Mouse (Mus musculus) forebrain, embryonic 16.5 days (tissue): ENCODE results near the gene Six1. TPM values are rescaled to one million over a fixed set of nuclear protein-coding genes. Genes with fewer than 3 reads are reported as not detected.
"Not testable (repeated sequence)": the region's sequence is repeated elsewhere in the genome, so short reads cannot be mapped to it uniquely, and the experiment has no call there.

Experiments used
- ATAC-seq: fragments of 200-750 bp; cut with Nextera tagmentation; 2 replicates; pipeline ENCODE4 v1.8.0; 2017; ENCODE audit warnings: mild to moderate bottlenecking, moderate library complexity
- H3K27ac ChIP-seq: fragments of 300-500 bp; sonication (generic); 2 replicates; pipeline ENCODE4 v1.5.1; 2014; ENCODE audit warnings: low read length, control low read depth
- H3K27me3 ChIP-seq: fragments of 300-500 bp; sonication (generic); replicated peaks from 2 replicates; pipeline ENCODE4 v1.6.1; 2014; ENCODE audit warnings: low read length; ENCODE audit not compliant: control insufficient read depth, insufficient read depth
- H3K36me3 ChIP-seq: fragments of 300-500 bp; sonication (generic); 2 replicates; pipeline ENCODE4 v1.6.1; 2014; ENCODE audit not compliant: control insufficient read depth, insufficient read depth
- H3K4me1 ChIP-seq: fragments of 300-500 bp; sonication (generic); replicated peaks from 2 replicates; pipeline ENCODE4 v1.6.1; 2014; ENCODE audit warnings: low read length; ENCODE audit not compliant: control insufficient read depth, insufficient read depth
- H3K4me2 ChIP-seq: fragments of 300-500 bp; sonication (generic); 2 replicates; pipeline ENCODE4 v1.6.1; 2014; ENCODE audit warnings: mild to moderate bottlenecking, low read length, control low read depth
- H3K4me3 ChIP-seq: fragments of 300-500 bp; sonication (generic); replicated peaks from 2 replicates; pipeline ENCODE4 v1.5.1; 2014; ENCODE audit warnings: mild to moderate bottlenecking, low read length, control low read depth
- H3K9ac ChIP-seq: fragments of 300-500 bp; sonication (generic); replicated peaks from 2 replicates; pipeline ENCODE4 v1.6.1; 2014; ENCODE audit warnings: low read depth, low read length, control low read depth
- H3K9me3 ChIP-seq: fragments of 300-500 bp; sonication (generic); 2 replicates; pipeline ENCODE4 v1.6.1; 2016; ENCODE audit warnings: low read length; ENCODE audit not compliant: control insufficient read depth
- WGBS: fragments of 180-500 bp; shearing (Covaris S2); extraction: QIAGEN DNeasy Blood & Tissue Kit; methylation state at CpG from one replicate; pipeline ENCODE4 v1.1.7; 2014; 5-methylcytosine and 5-hydroxymethylcytosine counted together
- polyA plus RNA-seq: library from polyadenylated mRNA; unstranded; fragments of >200 nt; fragmentation: Nextera tagmentation; extraction: Ambion mirVana; gene quantifications from 2 replicates; pipeline ENCODE4 v1.2.1, GENCODE M21; 2015

Gene Six1
- polyA plus RNA-seq, 1 experiment from 2014 or later: 0.46 TPM

DNA sequence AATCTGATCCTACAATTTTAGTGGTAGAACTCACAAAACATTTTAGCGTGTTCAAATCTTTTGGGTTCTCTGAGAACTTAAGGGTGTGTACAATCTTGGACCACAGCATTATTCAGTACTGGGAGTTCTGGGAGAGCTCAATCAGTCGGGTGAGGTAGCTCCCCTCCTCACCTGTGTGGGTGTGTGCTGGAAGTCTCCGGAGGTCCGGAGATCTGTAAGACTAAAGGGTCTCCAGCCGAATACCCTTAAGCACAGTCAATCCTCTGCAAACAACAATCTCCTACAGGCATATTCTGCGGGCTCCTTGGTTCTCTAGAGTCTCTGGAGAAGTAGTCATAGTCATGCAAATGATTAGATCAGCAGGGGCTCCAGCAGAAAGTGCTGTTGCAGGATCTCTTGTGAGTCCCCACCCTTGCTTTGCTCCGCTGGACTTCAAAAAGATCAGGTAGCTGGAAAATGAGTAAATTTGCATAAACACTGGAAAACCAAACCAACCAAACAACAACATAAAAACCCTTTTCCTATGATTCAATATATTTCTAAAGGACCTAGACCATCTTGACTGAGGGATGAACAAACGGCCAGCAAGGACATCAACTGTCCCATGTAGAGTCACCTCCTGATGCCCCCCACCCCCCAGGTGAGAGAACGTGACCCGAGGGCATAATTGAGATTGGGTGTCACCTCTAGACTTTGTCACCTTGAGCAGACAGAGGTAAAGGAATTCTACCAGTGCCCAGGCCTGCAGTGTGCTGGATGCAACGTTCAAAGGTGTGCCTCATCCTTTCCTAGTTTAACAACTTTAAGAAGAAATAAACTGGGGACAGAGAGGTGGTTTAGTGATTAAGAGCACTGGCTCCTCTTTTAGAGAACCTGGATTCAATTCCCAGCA is 32.3 kb upstream of the Six1 start:
- Histone ChIP-seq H3K4me2 (no peak overlapping the region), H3K4me3 (no peak overlapping the region), H3K36me3 (no peaks in the 10 kb centered on the region), H3K9ac (no peak overlapping the region), H3K9me3 (no peaks in the 10 kb centered on the region), H3K27ac (no peak overlapping the region), H3K4me1 (no peaks in the 10 kb centered on the region), H3K27me3 (no peaks in the 10 kb centered on the region)
- no peak for ATAC-seq
- 24% methylated on average over 11 of the region's 11 CpGs for WGBS

DNA sequence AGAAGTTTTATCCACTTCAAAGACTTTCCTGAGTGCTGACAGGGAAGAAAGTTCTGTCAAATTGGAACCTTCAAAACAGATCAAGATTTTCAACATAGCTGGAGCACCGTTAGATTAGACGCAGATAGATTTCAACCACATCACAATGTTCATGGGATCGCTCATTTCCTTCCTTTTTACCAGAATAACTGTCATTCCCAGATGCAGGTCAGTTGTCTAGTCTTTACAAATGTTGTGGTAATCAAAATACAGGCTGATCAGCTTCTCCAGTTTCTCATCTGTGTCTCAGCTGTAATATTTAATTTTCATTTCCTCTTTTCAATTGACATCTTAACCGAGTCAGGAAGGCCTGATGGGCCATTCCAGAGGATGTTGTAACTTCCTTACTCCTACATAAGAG is 30.1 kb upstream of the Six1 start:
- Histone ChIP-seq H3K4me1 (no peaks in the 10 kb centered on the region), H3K9ac (no peak overlapping the region), H3K4me3 (no peak overlapping the region), H3K27ac (no peak overlapping the region), H3K4me2 (no peak overlapping the region), H3K9me3 (no peaks in the 10 kb centered on the region), H3K36me3 (no peaks in the 10 kb centered on the region), H3K27me3 (no peaks in the 10 kb centered on the region)
- no peak for ATAC-seq
- WGBS: 90% methylated on average over 4 of the region's 4 CpGs

DNA sequence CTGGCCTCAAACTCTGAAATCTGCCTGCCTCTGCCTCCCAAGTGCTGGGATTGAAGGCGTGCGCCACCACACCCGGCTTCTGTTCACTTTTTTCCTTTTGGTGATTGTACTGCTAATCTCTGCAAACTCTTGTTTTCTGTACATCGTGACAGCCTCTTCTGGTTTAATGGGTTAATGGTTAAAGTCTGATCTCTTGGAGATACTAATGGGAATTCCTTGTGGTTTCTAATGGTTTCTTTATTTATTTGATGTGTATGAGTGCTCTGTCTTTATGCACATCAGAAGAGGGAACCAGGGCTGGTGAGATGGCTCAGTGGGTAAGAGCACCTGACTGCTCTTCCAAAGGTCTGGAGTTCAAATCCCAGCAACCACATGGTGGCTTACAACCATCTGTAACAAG is 28.1 kb upstream of the Six1 start:
- not testable (repeated sequence) for H3K4me3 ChIP-seq, H3K4me1 ChIP-seq, H3K9ac ChIP-seq, ATAC-seq, H3K27ac ChIP-seq, H3K4me2 ChIP-seq, H3K9me3 ChIP-seq, H3K27me3 ChIP-seq, H3K36me3 ChIP-seq
- WGBS: 92% methylated on average over 4 of the region's 4 CpGs

GRCm38 (mm10) chr12:73060805-73061410 is 7.2 kb upstream of the Six1 start:
- no peaks in the 10 kb centered on the region for H3K4me1 ChIP-seq
- H3K4me2 ChIP-seq: no peak overlapping the region
- ATAC-seq: no peak
- no peak overlapping the region for H3K9ac ChIP-seq
- H3K9me3 ChIP-seq: no peaks in the 10 kb centered on the region
- peaks cover 26% of the 10 kb centered on the region for H3K27me3 ChIP-seq
- H3K36me3 ChIP-seq: no peaks in the 10 kb centered on the region
- WGBS: 41% methylated on average over 9 of the region's 9 CpGs
- H3K4me3 ChIP-seq: no peak overlapping the region
- no peak overlapping the region for H3K27ac ChIP-seq

DNA sequence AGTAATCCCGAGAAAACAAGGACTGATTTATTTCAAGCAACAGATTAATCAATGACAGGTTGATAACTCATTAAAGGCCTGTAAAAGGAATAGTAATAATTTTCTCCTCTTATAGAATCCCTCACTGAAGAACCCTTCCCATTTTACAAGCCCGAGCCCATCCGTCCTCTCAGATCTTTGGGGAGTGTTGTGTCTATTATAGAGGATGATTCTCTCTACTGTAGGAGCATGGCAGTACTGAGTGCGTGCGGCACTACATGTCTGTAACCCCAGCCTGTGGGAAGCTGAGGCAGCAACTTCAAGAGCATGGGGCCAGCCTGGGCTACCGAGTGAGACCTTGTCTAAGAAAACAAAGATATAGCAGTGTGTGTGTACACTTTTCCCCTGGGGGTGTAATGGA is 3.8 kb upstream of the Six1 start:
- peaks cover 49% of the 10 kb centered on the region for H3K27me3 ChIP-seq
- H3K4me2 ChIP-seq: no peak overlapping the region
- no peak overlapping the region for H3K4me3 ChIP-seq
- no peak overlapping the region for H3K27ac ChIP-seq
- 89% methylated on average over 6 of the region's 6 CpGs for WGBS
- no peak overlapping the region for H3K9ac ChIP-seq
- no peaks in the 10 kb centered on the region for H3K36me3 ChIP-seq
- H3K4me1 ChIP-seq: peaks cover 6% of the 10 kb centered on the region; the same call in 1 of the 2 replicates
- ATAC-seq: no peak
- no peaks in the 10 kb centered on the region for H3K9me3 ChIP-seq

GRCm38 (mm10) chr12:73055451-73055850 is 1.8 kb upstream of the Six1 start:
- peaks cover 6% of the 10 kb centered on the region for H3K4me1 ChIP-seq
- H3K27ac ChIP-seq: no peak overlapping the region
- no peaks in the 10 kb centered on the region for H3K9me3 ChIP-seq
- H3K9ac ChIP-seq: no peak overlapping the region
- H3K4me3 ChIP-seq: no peak overlapping the region
- no peak for ATAC-seq
- WGBS: 16% methylated on average over 5 of the region's 5 CpGs
- no peak overlapping the region for H3K4me2 ChIP-seq
- no peaks in the 10 kb centered on the region for H3K36me3 ChIP-seq
- H3K27me3 ChIP-seq: peaks cover 64% of the 10 kb centered on the region

DNA sequence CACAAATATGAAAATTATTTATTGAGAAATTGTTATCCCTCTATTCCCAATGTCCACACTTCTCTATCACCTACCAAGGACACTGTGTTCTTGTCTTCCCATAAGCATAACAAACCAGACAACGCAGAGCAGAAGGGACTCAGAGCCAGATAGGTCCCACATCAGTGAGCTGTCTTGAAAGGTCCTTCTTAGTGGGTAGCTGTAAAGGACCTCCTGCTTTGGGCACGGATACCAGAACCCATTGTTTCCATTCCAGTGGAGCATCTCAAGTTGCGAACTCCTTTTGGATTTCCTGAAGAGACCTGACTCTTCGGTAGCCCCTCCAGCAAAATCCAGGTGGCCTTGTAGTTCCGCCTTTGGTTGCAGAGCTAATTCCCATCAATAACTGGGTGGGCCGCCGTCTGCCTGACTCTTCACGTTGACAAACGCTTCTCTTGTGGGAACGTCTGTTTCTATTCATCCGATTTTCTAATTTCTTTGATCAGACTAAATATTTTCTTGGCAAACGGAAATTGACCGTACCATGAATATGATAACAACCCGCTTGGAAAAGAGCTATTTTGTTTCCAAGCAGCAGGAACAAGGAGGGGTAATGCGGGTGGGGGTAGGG is 994 bp upstream of the Six1 start:
- 12% methylated on average over 15 of the region's 15 CpGs for WGBS
- Histone ChIP-seq H3K27ac (no peak overlapping the region), H3K4me3 (no peak overlapping the region), H3K4me1 (peaks cover 6% of the 10 kb centered on the region), H3K27me3 (peaks cover 69% of the 10 kb centered on the region), H3K4me2 (no peak overlapping the region), H3K9me3 (no peaks in the 10 kb centered on the region), H3K36me3 (no peaks in the 10 kb centered on the region), H3K9ac (no peak overlapping the region)
- no peak for ATAC-seq

DNA sequence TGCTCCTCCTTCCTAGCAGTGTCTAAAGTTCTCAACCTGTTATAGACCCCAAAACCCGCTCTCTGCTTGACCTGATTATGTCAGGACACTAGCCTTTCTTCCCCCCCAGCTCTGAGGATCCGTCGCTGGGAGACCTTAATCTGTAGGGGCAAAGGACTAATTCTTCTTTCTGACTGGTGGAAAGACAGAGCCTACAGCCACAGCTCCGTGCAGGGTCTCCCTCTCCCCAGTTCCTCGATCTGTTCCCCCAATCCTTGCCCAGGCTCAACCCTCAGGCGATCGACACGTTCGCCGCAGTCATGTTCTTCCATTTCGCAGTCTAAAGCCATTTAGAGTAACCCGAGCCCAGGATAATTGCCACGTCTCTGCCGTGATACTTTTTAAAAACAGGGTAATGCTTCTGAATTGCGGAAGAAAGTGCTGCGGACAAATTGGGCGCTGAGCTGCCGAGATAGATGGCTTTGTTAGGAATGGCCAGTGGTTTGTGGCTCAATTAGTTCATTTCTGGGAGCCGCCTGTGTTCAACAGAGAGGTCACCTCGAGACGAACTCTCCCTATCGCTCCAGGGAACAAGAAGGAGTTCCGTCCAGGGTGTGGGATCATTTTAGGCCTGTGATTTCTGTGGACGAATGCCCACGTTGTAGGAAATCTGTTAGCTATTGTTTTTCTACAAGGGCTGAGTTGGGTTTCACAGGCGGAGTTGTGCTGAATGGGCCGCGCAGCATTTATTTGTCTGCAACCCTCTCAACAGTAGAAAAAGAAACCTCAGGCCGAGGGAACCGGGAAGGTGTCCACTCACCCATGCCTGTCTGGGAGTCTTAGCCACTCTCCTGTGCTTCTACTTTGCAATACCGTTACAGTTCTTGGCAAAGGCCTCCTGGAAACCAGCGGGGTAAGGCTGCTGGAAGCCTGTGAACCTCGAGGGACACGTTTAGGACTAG is 766 bp downstream of the Six1 start:
- Histone ChIP-seq H3K36me3 (no peaks in the 10 kb centered on the region), H3K27me3 (peaks cover 80% of the 10 kb centered on the region), H3K27ac (no peak overlapping the region), H3K4me1 (peaks cover 6% of the 10 kb centered on the region), H3K9me3 (no peaks in the 10 kb centered on the region), H3K4me2 (no peak overlapping the region; the same call in 1 of the 2 replicates), H3K9ac (no peak overlapping the region), H3K4me3 (no peak overlapping the region)
- no peak for ATAC-seq
- 1% methylated on average over 34 of the region's 34 CpGs for WGBS
